Mouse (Mus musculus) gastrocnemius, postnatal 36 days (tissue): Measurements from ENCODE around the gene Gm2042. TPM values are rescaled to one million over a fixed set of nuclear protein-coding genes. Genes with fewer than 3 reads are reported as not detected.
"Not testable (repeated sequence)": the region's sequence is repeated elsewhere in the genome, so short reads cannot be mapped to it uniquely, and the experiment has no call there.

Experiments used
- DNase-seq, 2 experiments: peaks; one replicate each; pipeline ENCODE4 v3.0.0; 2022
- intact Hi-C: fragments of 180-260 bp; cut with DNase I; formaldehyde crosslinking; loops from one replicate; pipeline ENCODE4 v1.15.1; 2025
- long read RNA-seq, 2 experiments: library from polyadenylated mRNA; stranded (forward); transcript quantifications; one replicate each; pipeline ENCODE4 v2.0.0; 2021
- total RNA-seq, 2 experiments: library from RNA; stranded (reverse); gene quantifications; 2 replicates each; pipeline ENCODE4 v1.2.3; 2021

Gene Gm2042
- not detected for total RNA-seq
- long read RNA-seq, experiment 1, result 0 reads
- long read RNA-seq, experiment 2, result 0 reads

DNA sequence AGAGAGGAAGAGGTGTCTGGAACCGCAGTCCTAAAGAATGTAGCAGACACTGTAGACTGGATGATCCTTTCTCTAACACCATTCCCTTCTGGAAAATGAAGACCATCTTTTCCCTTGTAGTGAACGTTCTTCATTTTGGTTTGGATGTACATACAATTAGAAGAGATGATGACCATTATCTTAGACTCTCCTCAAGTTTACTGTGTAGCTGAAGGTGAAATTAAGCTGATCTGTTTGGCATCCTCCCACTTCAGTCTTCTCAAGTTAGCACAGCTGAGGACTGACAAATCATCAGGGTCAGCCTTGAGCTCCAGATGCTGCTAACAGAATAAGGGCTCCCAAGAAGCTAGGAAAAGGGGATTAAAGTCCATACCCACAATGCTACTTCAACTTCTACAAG, at the start of gene Gm2042:
TSS of gene Gm2042 (plus strand) at position 301 of the 400 bp plus-strand sequence.
- DNase-seq, intact Hi-C loops: not testable (repeated sequence)

DNA sequence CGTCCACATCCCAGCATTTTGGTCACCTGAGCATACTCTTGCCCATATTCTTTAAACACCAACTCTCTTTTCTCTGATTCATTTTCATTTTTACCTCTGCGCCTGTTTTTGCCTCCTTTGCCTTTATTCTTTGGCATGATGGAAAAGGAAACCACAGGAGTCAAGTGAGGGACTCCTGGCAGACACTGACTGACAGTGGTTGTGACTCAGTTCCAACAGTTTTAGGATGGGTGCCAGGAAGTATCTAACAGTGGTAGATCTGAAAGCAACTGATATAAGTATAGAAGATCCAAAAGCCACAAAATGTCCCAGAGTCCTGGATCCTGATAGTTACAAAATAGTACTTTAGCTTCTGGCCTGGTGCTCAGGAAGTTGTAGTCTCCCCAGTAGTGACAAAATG, 34.2 kb upstream of the Gm2042 start, which contains the start of gene Gm2035:
TSS of gene Gm2035 (minus strand) at position 137 of the 400 bp plus-strand sequence.
- intact Hi-C loops, DNase-seq: not testable (repeated sequence)

DNA sequence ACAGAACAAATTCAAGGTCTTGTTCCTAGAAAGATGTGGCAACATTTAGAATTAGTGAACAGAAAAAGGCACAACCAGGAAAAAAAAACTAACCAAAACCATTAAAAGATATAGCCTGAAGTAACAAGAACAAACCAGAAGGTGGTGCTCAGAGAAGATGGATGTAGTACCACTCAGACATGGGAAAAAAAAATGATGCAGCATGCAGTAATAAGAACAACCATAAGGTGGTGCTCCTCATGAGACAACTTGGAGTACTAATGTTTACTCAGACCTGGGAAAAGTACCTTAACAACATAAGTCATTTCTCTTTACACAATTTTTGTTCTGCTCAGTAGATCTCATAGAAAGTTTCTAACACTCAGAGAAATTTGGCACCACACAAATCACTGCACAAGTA, 30.1 kb downstream of the Gm2042 start:
- intact Hi-C loops, DNase-seq: not testable (repeated sequence)

DNA sequence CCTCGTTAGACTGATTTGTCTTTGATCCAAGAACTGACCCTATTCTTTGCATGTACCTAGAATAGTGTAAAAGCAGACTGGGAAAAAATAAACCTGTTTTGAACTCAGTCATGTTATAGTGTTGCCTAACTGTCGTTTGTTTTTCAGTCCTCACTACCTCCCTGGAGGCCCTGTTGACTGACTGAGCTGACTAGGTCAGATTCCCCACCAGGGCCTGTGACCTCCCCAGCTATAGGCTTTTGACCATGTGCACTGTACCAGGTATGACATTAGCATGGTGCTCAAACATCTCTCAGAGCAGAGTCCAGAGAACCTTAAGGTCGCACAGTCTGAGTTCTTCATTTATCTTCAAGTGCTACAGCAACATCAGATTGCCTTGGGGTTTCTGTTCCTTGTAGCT, 50.2 kb downstream of the Gm2042 start:
- intact Hi-C loops, DNase-seq: not testable (repeated sequence)

Other genes with a start within 250 kb of the Gm2042 start
- gene Gm21319, start 178.3 kb upstream of the Gm2042 start, total RNA-seq, result not detected
- not detected for gene Gm21936, start 158.6 kb upstream of the Gm2042 start, total RNA-seq
- not detected for gene BB287469, start 137.5 kb upstream of the Gm2042 start, total RNA-seq
- not detected for gene Gm2001, start 111.7 kb upstream of the Gm2042 start, total RNA-seq
- not detected for gene Gm2016, start 80.0 kb upstream of the Gm2042 start, total RNA-seq
- gene Gm2022, start 58.7 kb upstream of the Gm2042 start, total RNA-seq, result not detected
- gene Gm2035, start 34.2 kb upstream of the Gm2042 start, total RNA-seq, result not detected
- not detected for gene Gm2075, start 57.8 kb downstream of the Gm2042 start, total RNA-seq
- not detected for gene Gm6803, start 64.7 kb downstream of the Gm2042 start, total RNA-seq
- gene Gm2056, start 72.9 kb downstream of the Gm2042 start, total RNA-seq, result not detected
- not detected for gene Gm16368, start 129.6 kb downstream of the Gm2042 start, total RNA-seq
- gene Gm10436, start 228.0 kb downstream of the Gm2042 start, total RNA-seq, result not detected